Mouse (Mus musculus): ENCODE results near the gene Lrrc51. TPM values are rescaled to one million over a fixed set of nuclear protein-coding genes. Genes with fewer than 3 reads are reported as not detected.
A peak's percentile ranks its signal among the peaks of the same experiment; 100 is the strongest.

Lrrc51 gene
- polyA plus RNA-seq, 1 experiment from 2014 or later = 8.3 TPM

- peak within 1 kb of the TSS; percentile 80 for H3K4me3 ChIP-seq (ENCODE audit: low read depth, low read length)
- peaks cover 12% of the 10 kb centered on the region for H3K4me1 ChIP-seq (ENCODE audit: control insufficient read depth, insufficient read depth, low read length)
- H3K9ac ChIP-seq (ENCODE audit: low read length) = peak within 1 kb of the TSS; percentile 89
- H3K9me3 ChIP-seq (ENCODE audit: control insufficient read depth, low read length) = no peaks in the 10 kb centered on the region
- ATAC-seq (ENCODE audit: low FRiP score) (peak; percentile 98), DNase-seq (ENCODE audit: low spot score, missing footprints) (peak; percentile 99)
- peak within 1 kb of the TSS; percentile 89 for H3K27ac ChIP-seq (ENCODE audit: low read depth, low read length)
- under 1% methylated on average over 60 of the region's 61 CpGs for WGBS
- H3K27me3 ChIP-seq (ENCODE audit: control insufficient read depth, insufficient read depth, low read length) = no peaks in the 10 kb centered on the region
- peak within 1 kb of the TSS; percentile 63 for H3K4me2 ChIP-seq
- peaks cover 4% of the 10 kb centered on the region; the same call in 1 of the 2 replicates for H3K36me3 ChIP-seq (ENCODE audit: control insufficient read depth, insufficient read depth, low read length)
Observed at GRCm38 (mm10) chr7:101905561-101906286, 28.0 kb downstream of the Lrrc51 start, which contains the start of gene Lamtor1. Gene Lamtor1 (plus strand): TSS chr7:101905904.

DNA sequence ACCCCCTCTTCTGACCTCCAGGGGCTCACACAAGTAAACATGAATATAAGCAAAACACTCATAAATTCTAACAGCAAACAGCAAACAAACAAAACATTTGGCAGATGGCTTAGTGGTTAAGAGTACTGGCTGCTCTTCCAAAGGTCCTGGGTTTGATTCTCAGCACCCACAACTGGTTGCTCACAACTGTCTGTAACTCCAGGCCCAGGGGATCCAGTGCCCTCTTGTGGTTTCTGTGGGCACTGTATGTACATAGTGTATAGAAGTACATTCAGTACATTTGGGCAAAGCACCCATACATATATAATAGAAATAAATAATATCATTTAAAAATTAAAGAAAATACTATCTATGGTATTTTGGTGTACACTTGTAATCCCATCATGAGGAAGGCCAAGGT lies 30.8 kb downstream of the Lrrc51 start:
- H3K4me2 ChIP-seq = no peak overlapping the region
- no peak overlapping the region for H3K9ac ChIP-seq (ENCODE audit: low read length)
- no peak overlapping the region for H3K27ac ChIP-seq (ENCODE audit: low read depth, low read length)
- no peaks in the 10 kb centered on the region for H3K9me3 ChIP-seq (ENCODE audit: control insufficient read depth, low read length)
- no peak overlapping the region for H3K4me3 ChIP-seq (ENCODE audit: low read depth, low read length)
- H3K4me1 ChIP-seq (ENCODE audit: control insufficient read depth, insufficient read depth, low read length) = peaks cover 12% of the 10 kb centered on the region
- H3K27me3 ChIP-seq (ENCODE audit: control insufficient read depth, insufficient read depth, low read length) = no peaks in the 10 kb centered on the region
- ATAC-seq (ENCODE audit: low FRiP score) (no peak), DNase-seq (ENCODE audit: low spot score, missing footprints) (no peak)
- H3K36me3 ChIP-seq (ENCODE audit: control insufficient read depth, insufficient read depth, low read length) = no peaks in the 10 kb centered on the region

- no peaks in the 10 kb centered on the region for H3K27me3 ChIP-seq (ENCODE audit: control insufficient read depth, insufficient read depth, low read length)
- H3K9me3 ChIP-seq (ENCODE audit: control insufficient read depth, low read length) = no peaks in the 10 kb centered on the region
- ATAC-seq (ENCODE audit: low FRiP score) (no peak), DNase-seq (ENCODE audit: low spot score, missing footprints) (no peak)
- 92% methylated on average over 10 of the region's 10 CpGs for WGBS
- H3K4me3 ChIP-seq (ENCODE audit: low read depth, low read length) = no peak overlapping the region
- no peaks in the 10 kb centered on the region for H3K36me3 ChIP-seq (ENCODE audit: control insufficient read depth, insufficient read depth, low read length)
- H3K4me2 ChIP-seq = no peak overlapping the region
- H3K4me1 ChIP-seq (ENCODE audit: control insufficient read depth, insufficient read depth, low read length) = peaks cover 10% of the 10 kb centered on the region
- no peak overlapping the region for H3K9ac ChIP-seq (ENCODE audit: low read length)
- H3K27ac ChIP-seq (ENCODE audit: low read depth, low read length) = no peak overlapping the region
Observed at GRCm38 (mm10) chr7:101901969-101902368, 31.7 kb downstream of the Lrrc51 start.

DNA sequence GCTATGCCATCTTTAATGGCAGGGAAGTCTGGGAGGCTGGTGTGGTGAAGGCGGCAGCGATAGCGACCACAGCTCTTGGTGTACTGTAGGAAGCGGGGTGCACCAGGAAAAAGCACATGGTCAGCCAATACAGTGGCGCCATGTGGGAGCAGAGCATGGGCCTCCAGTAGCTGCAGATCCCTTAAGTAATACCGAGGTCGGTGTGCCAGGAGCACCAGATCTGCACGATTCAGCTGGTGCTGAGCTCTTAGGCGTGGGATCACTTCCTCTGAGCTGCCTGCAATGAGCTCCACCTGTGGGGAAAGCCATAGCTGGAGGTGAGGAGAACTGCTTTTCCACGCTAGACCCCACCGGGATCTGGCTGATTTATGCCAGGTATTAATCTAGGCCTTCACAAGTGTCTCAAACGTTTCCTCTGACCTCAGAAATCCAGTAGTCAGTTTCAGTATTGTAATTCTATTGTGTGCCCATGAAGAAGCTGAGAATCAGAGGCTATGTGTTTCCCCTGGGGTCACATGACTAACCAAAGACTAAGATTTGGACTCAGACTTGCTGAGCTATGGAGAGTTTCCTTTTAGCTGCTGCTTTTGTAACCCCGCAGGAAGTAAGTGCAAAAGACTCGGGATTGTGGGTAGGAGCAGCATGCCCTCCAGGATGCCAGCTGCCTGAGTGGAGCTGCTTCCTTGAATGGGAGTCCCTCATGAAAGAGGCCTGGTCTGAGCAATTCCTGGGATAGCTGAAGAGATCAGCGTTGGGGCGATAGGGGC lies 33.2 kb downstream of the Lrrc51 start:
- Histone ChIP-seq H3K27ac (ENCODE audit: low read depth, low read length) (no peak overlapping the region), H3K4me2 (no peak overlapping the region), H3K4me1 (ENCODE audit: control insufficient read depth, insufficient read depth, low read length) (peaks cover 3% of the 10 kb centered on the region; the same call in 1 of the 2 replicates), H3K36me3 (ENCODE audit: control insufficient read depth, insufficient read depth, low read length) (no peaks in the 10 kb centered on the region), H3K27me3 (ENCODE audit: control insufficient read depth, insufficient read depth, low read length) (no peaks in the 10 kb centered on the region), H3K4me3 (ENCODE audit: low read depth, low read length) (no peak overlapping the region), H3K9ac (ENCODE audit: low read length) (no peak overlapping the region), H3K9me3 (ENCODE audit: control insufficient read depth, low read length) (no peaks in the 10 kb centered on the region)
- 94% methylated on average over 16 of the region's 16 CpGs for WGBS
- DNase-seq (ENCODE audit: low spot score, missing footprints) = no peak
- ATAC-seq (ENCODE audit: low FRiP score) = no peak

DNA sequence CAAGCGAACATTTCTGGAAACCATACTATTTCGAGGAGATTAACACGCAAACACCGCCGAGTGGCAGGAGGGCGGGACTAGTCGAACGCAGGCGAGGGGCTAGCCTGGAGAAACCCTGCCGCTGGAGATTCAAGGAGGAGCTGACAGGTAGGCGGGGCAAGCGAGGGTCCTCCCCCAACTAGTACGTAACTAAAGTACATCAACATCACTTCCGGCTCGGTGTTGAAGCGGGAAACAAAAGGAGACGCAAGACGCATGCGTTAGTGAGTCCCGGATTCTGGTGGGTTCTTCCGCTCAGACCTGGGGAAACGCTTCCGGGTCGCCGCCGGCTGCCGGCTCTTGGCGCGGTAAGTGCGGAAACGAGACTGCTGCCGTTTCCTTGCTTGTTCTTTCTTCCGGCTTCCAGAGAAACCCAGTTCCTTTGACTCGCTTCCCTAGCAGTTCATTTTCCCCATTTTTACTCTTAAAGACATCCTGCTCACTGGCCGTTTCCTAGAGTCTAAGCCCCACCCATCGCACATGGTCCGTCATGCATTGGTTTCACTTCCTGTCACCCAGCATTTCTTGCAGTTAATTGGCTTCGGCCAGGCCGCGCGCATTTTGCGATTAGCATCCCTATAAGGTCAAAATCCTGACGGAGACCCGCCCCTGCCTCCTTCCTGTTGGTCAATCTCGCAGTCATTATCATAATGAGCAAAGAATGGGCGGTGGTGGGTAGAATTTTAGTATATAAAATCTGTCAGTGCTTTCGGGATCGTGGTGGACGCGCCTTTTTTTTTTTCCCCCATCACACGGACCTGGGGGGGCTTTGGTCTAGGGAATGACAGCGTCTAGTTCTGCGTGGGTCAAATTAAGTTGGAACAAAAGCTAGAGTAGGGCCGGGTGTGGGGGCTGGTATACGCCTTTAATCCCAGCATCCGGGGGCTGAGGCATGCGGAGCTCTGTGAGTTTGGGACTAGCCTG lies 37.3 kb downstream of the Lrrc51 start:
- Histone ChIP-seq H3K4me1 (ENCODE audit: control insufficient read depth, insufficient read depth, low read length) (peaks cover 3% of the 10 kb centered on the region; the same call in 1 of the 2 replicates), H3K4me3 (ENCODE audit: low read depth, low read length) (peak overlapping the region; percentile 45), H3K9ac (ENCODE audit: low read length) (peak overlapping the region; percentile 63), H3K9me3 (ENCODE audit: control insufficient read depth, low read length) (no peaks in the 10 kb centered on the region), H3K4me2 (peak overlapping the region; percentile 46), H3K27me3 (ENCODE audit: control insufficient read depth, insufficient read depth, low read length) (no peaks in the 10 kb centered on the region; the same call in 1 of the 2 replicates), H3K27ac (ENCODE audit: low read depth, low read length) (peak overlapping the region; percentile 62), H3K36me3 (ENCODE audit: control insufficient read depth, insufficient read depth, low read length) (no peaks in the 10 kb centered on the region)
- ATAC-seq (ENCODE audit: low FRiP score) (peak; percentile 99), DNase-seq (ENCODE audit: low spot score, missing footprints) (peak; percentile 99)
- WGBS = under 1% methylated on average over 57 of the region's 57 CpGs

DNA sequence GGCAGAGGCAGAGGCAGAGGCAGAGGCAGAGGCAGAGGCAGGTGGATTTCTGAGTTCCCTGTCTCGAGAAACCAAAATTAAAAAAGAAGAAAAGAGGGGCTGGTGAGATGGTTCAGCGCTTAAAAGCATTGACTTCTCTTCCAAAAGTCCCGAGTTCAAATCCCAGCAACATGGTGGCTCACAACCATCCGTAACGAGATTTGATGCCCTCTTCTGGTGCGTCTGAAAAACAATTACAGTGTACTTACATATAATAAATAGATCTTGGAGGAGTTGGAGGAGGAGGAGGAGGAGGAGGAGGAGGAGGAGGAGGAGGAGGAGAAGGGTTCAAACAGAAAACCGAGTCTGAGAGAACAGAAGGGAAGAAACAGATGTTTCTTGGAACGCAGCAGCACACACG lies 38.0 kb downstream of the Lrrc51 start:
- Histone ChIP-seq H3K4me3 (ENCODE audit: low read depth, low read length) (peak overlapping the region; percentile 45), H3K9ac (ENCODE audit: low read length) (peak overlapping the region; percentile 59; the same call in 1 of the 2 replicates), H3K4me2 (peak overlapping the region; percentile 30; the same call in 1 of the 2 replicates), H3K27ac (ENCODE audit: low read depth, low read length) (no peak overlapping the region; the same call in 1 of the 2 replicates), H3K36me3 (ENCODE audit: control insufficient read depth, insufficient read depth, low read length) (no peaks in the 10 kb centered on the region), H3K27me3 (ENCODE audit: control insufficient read depth, insufficient read depth, low read length) (no peaks in the 10 kb centered on the region; the same call in 1 of the 2 replicates), H3K4me1 (ENCODE audit: control insufficient read depth, insufficient read depth, low read length) (peaks cover 3% of the 10 kb centered on the region; the same call in 1 of the 2 replicates), H3K9me3 (ENCODE audit: control insufficient read depth, low read length) (no peaks in the 10 kb centered on the region)
- no peak for DNase-seq (ENCODE audit: low spot score, missing footprints)
- WGBS = 39% methylated on average over 9 of the region's 9 CpGs
- ATAC-seq (ENCODE audit: low FRiP score) = no peak; the same call in 1 of the 2 replicates

GRCm38 (mm10) chr7:101888460-101888859 lies 45.2 kb downstream of the Lrrc51 start:
- Histone ChIP-seq H3K27me3 (ENCODE audit: control insufficient read depth, insufficient read depth, low read length) (no peaks in the 10 kb centered on the region; the same call in 1 of the 2 replicates), H3K9me3 (ENCODE audit: control insufficient read depth, low read length) (no peaks in the 10 kb centered on the region), H3K4me1 (ENCODE audit: control insufficient read depth, insufficient read depth, low read length) (no peaks in the 10 kb centered on the region), H3K9ac (ENCODE audit: low read length) (no peak overlapping the region), H3K36me3 (ENCODE audit: control insufficient read depth, insufficient read depth, low read length) (no peaks in the 10 kb centered on the region), H3K4me3 (ENCODE audit: low read depth, low read length) (no peak overlapping the region), H3K27ac (ENCODE audit: low read depth, low read length) (no peak overlapping the region), H3K4me2 (no peak overlapping the region)
- WGBS = 81% methylated on average over 4 of the region's 4 CpGs
- ATAC-seq (ENCODE audit: low FRiP score) (no peak), DNase-seq (ENCODE audit: low spot score, missing footprints) (no peak)

DNA sequence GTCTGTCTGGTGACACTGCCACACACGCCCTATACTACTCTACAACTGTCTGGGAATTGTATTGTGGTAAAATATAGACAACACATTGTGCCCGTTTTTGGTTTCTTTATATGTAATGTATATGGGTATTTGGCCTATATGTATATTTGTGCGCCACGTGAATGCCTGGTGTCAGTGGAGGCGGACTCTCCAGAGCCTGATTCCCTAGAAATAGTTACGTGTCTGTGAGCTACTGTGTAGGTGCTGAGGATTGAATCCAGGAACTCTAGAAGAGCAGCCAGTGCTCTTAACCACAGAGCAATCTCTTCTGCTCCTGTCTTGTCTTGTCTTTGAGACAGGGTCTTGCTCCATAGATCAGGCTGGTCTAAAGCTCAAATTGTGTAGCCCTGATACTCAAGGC lies 47.4 kb downstream of the Lrrc51 start:
- no peaks in the 10 kb centered on the region for H3K36me3 ChIP-seq (ENCODE audit: control insufficient read depth, insufficient read depth, low read length)
- H3K9ac ChIP-seq (ENCODE audit: low read length) = no peak overlapping the region
- DNase-seq (ENCODE audit: low spot score, missing footprints) = no peak
- no peaks in the 10 kb centered on the region for H3K9me3 ChIP-seq (ENCODE audit: control insufficient read depth, low read length)
- H3K4me2 ChIP-seq = no peak overlapping the region
- no peaks in the 10 kb centered on the region for H3K4me1 ChIP-seq (ENCODE audit: control insufficient read depth, insufficient read depth, low read length)
- WGBS = 86% methylated on average over 6 of the region's 6 CpGs
- no peak overlapping the region for H3K4me3 ChIP-seq (ENCODE audit: low read depth, low read length)
- no peak for ATAC-seq (ENCODE audit: low FRiP score)
- H3K27ac ChIP-seq (ENCODE audit: low read depth, low read length) = no peak overlapping the region
- H3K27me3 ChIP-seq (ENCODE audit: control insufficient read depth, insufficient read depth, low read length) = no peaks in the 10 kb centered on the region

All from midbrain, embryonic 11.5 days (tissue).